Mouse (Mus musculus) thymus, adult 2 months (tissue): ENCODE data around the gene Fbxl15.

Experiments
- CTCF ChIP-seq: fragments of 200-500 bp; IDR thresholded peaks from 2 replicates; pipeline ENCODE4 v1.5.1; 2012; ENCODE audit warnings: mild to moderate bottlenecking, control low read depth, low read length, moderate library complexity, borderline replicate concordance; ENCODE audit not compliant: control insufficient read depth, poor library complexity, insufficient read depth; ENCODE audit errors: extremely low read depth
- POLR2A ChIP-seq: fragments of 200-500 bp; IDR thresholded peaks from 2 replicates; pipeline ENCODE4 v1.6.1; 2012; ENCODE audit warnings: mild to moderate bottlenecking, low read length, control low read depth, moderate library complexity; ENCODE audit not compliant: control insufficient read depth, poor library complexity, insufficient read depth; ENCODE audit errors: extremely low read depth

DNA sequence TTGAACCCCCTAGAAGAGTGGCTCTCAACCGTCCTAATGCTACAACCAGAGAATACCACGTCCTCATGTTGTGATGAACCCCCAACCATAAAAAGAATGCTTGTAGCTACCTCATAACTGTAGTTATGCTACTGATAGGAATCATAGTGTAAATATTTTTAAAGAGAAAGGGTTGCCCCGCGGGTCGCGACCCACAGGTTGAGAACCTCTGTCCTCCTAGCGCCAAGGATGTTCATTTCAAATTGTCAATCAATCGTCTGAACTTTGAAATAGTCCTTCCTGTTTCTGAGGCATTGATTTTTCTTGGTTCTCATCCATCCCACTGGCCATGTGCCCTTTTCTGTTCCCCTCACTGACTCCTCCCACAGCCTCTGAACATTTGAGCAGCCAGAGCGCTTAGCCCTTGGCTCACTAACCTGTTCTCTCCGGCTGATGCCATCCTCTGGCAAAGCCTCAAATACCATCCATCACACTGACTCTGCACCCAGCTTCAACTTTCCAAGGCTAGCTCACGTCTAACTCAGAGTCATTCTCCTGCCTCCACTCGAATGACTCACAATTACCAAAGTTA is 37.4 kb upstream of the Fbxl15 start:
- TF ChIP-seq CTCF (no peak), POLR2A (no peak)
